Mouse (Mus musculus) yolk sac, embryonic 10.5 days (tissue): Measurements from ENCODE around the gene Olfr1080.
"Not testable (repeated sequence)": the region's sequence is repeated elsewhere in the genome, so short reads cannot be mapped to it uniquely, and the experiment has no call there.

Source experiments
- DNase-seq: peaks from one replicate; pipeline ENCODE4 v3.0.0-alpha.2; 2017; ENCODE audit warnings: low spot score

Gene Olfr1080

DNA sequence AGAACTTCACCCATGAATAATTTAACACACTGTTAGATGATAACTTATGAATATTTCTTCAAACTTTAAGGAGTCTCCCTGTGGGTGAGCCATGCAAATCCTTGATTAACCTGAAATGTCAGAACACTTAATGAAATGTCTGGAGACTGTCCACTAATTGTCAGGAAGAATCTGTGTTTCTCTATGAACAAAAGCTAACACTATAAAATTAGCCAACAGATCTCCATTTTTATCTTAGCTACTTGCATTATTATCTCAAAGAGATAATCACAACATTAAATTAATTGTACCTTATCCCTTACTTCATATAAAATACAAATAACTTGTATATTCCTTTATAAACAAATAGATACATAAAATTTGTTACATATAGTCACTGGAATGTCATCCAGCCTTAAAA lies at the start of gene Olfr1080:
Gene Olfr1080 (minus strand): TSS at position 101 of the 400 bp plus-strand sequence.
- DNase-seq = not testable (repeated sequence)

DNA sequence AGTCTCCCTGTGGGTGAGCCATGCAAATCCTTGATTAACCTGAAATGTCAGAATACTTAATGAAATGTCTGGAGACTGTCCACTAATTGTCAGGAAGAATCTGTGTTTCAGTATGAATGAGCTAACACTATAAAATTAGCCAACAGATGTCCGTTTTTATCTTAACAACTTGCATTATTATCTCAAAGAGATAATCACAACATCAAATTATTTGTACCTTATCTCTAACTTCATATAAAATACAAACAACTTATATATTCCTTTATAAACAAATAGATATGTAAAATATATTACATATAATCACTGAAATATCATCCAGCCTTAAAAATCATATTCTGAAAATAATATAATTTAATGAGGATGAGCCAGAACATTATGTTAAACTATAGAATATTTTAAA lies 40.8 kb upstream of the Olfr1080 start, which contains the start of gene Olfr1082:
Gene Olfr1082 (minus strand): TSS at position 101 of the 400 bp plus-strand sequence.
- DNase-seq = not testable (repeated sequence)

GRCm38 (mm10) chr2:86542380-86542779 lies 15.7 kb downstream of the Olfr1080 start, which contains the start of gene Olfr1079:
Olfr1079 (minus strand) TSS chr2:86542480.
- no peak for DNase-seq

- DNase-seq = no peak
These were observed 27.0 kb downstream of the Olfr1080 start for GRCm38 (mm10) chr2:86530991-86531390.

DNA sequence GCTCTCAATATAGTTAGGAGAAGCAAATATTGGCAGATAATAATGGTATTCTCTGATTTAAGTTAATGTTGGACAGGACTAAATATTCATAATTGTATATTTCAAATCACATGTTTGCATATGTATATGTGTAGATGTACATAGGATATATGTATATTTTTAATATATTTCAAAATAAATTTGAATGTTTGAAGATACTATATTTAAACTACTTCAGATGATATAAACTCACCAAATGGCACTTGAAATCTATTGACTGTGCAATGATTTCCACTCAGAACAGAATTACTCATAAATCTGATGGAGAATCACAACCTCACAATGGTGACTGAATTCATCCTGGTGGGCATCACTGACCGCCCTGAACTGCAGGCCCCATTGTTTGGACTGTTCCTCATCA lies 49.9 kb downstream of the Olfr1080 start, which contains the start of gene Olfr1076:
Gene Olfr1076 (plus strand): TSS at position 301 of the 400 bp plus-strand sequence.
- no peak for DNase-seq
